Mouse (Mus musculus) lung, postnatal 0 days (tissue): ENCODE data around the gene Ap4e1. TPM values are rescaled to one million over a fixed set of nuclear protein-coding genes. Genes with fewer than 3 reads are reported as not detected.
"Not testable (repeated sequence)": the region's sequence is repeated elsewhere in the genome, so short reads cannot be mapped to it uniquely, and the experiment has no call there.

Experiments used
- ATAC-seq: fragments of 200-750 bp; cut with Nextera tagmentation; 2 replicates; pipeline ENCODE4 v1.8.0; 2017; ENCODE audit warnings: moderate library complexity
- DNase-seq: peaks from one replicate; pipeline ENCODE4 v3.0.0-alpha.2; 2016; ENCODE audit warnings: low spot score
- H3K27ac ChIP-seq: fragments of 300-500 bp; sonication (generic); 2 replicates; pipeline ENCODE4 v1.5.1; 2014; ENCODE audit warnings: antibody characterized with exemption, mild to moderate bottlenecking, low read length, mixed read lengths
- H3K27me3 ChIP-seq: fragments of 300-500 bp; sonication (generic); replicated peaks from 2 replicates; pipeline ENCODE4 v1.6.1; 2014; ENCODE audit warnings: low read length, mixed read lengths; ENCODE audit not compliant: insufficient read depth
- H3K36me3 ChIP-seq: fragments of 300-500 bp; sonication (generic); 2 replicates; pipeline ENCODE4 v1.6.1; 2014; ENCODE audit warnings: low read length, mixed read lengths; ENCODE audit not compliant: insufficient read depth
- H3K4me1 ChIP-seq: fragments of 300-500 bp; sonication (generic); 2 replicates; pipeline ENCODE4 v1.6.1; 2014; ENCODE audit warnings: antibody characterized with exemption, low read depth, low read length, mixed read lengths; ENCODE audit not compliant: insufficient read depth
- H3K4me2 ChIP-seq: fragments of 300-500 bp; sonication (generic); replicated peaks from 2 replicates; pipeline ENCODE4 v1.6.1; 2014; ENCODE audit warnings: low read depth, mild to moderate bottlenecking, low read length, moderate library complexity, mixed read lengths
- H3K4me3 ChIP-seq: fragments of 300-500 bp; sonication (generic); 2 replicates; pipeline ENCODE4 v1.5.1; 2014; ENCODE audit warnings: low read depth, low read length
- H3K9ac ChIP-seq: fragments of 300-500 bp; sonication (generic); replicated peaks from 2 replicates; pipeline ENCODE4 v1.6.1; 2014; ENCODE audit warnings: low read depth, mild to moderate bottlenecking
- H3K9me3 ChIP-seq: fragments of 300-500 bp; sonication (generic); 2 replicates; pipeline ENCODE4 v1.6.1; 2016; ENCODE audit warnings: low read length, mixed read lengths
- CTCF ChIP-seq: IDR thresholded peaks from 2 replicates; pipeline ENCODE4 v1.5.1; 2016; ENCODE audit warnings: antibody characterized with exemption, mild to moderate bottlenecking
- EP300 ChIP-seq: IDR thresholded peaks from 2 replicates; pipeline ENCODE4 v1.6.1; 2016; ENCODE audit warnings: antibody characterized with exemption, mild to moderate bottlenecking, control low read depth
- WGBS: fragments of 180-500 bp; shearing (Covaris S2); extraction: QIAGEN DNeasy Blood & Tissue Kit; methylation state at CpG from one replicate; pipeline ENCODE4 v1.1.7; 2014; 5-methylcytosine and 5-hydroxymethylcytosine counted together
- polyA plus RNA-seq: library from polyadenylated mRNA; unstranded; fragments of >200 nt; fragmentation: Nextera tagmentation; extraction: Ambion mirVana; gene quantifications from 2 replicates; pipeline ENCODE4 v1.2.1, GENCODE M21; 2015

Ap4e1 gene
- polyA plus RNA-seq, 1 experiment from 2014 or later: 4.8 TPM

DNA sequence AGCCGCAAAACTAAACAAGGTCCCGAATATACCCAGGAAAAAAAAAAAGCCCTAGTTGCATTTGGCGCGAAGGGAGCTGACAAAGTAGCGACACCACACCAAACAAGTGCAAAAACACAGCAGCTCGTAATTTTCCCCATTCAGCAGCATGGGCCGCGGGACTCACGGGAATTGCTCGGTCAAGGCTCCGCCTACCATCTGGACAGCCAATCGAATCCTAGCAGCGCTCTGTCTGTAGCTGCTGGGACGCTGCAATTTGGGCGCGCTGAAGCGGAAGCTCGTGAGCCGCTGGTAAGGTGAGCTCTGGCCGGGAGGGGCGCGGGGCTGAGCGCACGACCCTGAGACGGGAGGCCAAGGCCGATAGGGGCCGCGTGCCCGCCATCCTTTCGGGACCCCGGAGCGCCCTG, 61.9 kb downstream of the Ap4e1 start, which contains the start of gene Blvra:
Gene Blvra, plus strand, starts transcription at position 231 of the 407 bp plus-strand sequence.
- H3K9me3 ChIP-seq: no peaks in the 10 kb centered on the region
- H3K4me2 ChIP-seq: peak within 1 kb of the TSS; percentile 68
- under 1% methylated on average over 31 of the region's 32 CpGs for WGBS
- H3K27me3 ChIP-seq: no peaks in the 10 kb centered on the region
- peak within 1 kb of the TSS; percentile 52 for H3K9ac ChIP-seq
- 0 out of 2 replicates have a peak, but pooled peaks cover 3% of the 10 kb centered on the region for H3K36me3 ChIP-seq
- TF ChIP-seq EP300 (no peak), CTCF (peak; percentile 42)
- ATAC-seq (peak; percentile 100), DNase-seq (peak; percentile 94)
- H3K4me3 ChIP-seq: peak within 1 kb of the TSS; percentile 78
- H3K4me1 ChIP-seq: no peaks in the 10 kb centered on the region
- 0 out of 2 replicates have a peak within 1 kb of the TSS, but pooled peaks have one; percentile 21 for H3K27ac ChIP-seq

GRCm38 (mm10) chr2:127070879-127071278, 62.4 kb downstream of the Ap4e1 start:
- Histone ChIP-seq H3K27ac (0 out of 2 replicates have a peak overlapping the region, but pooled peaks have one; percentile 21), H3K36me3 (0 out of 2 replicates have a peak, but pooled peaks cover 3% of the 10 kb centered on the region), H3K4me2 (peak overlapping the region; percentile 68), H3K27me3 (no peaks in the 10 kb centered on the region), H3K4me1 (no peaks in the 10 kb centered on the region), H3K9ac (peak overlapping the region; percentile 52), H3K4me3 (peak overlapping the region; percentile 78), H3K9me3 (no peaks in the 10 kb centered on the region)
- 9% methylated on average over 8 of the region's 9 CpGs for WGBS
- DNase-seq (no peak), ATAC-seq (no peak)
- TF ChIP-seq EP300: no peak
- no peak for TF ChIP-seq CTCF

- Histone ChIP-seq H3K4me1 (no peaks in the 10 kb centered on the region), H3K27ac (no peak overlapping the region), H3K36me3 (no peaks in the 10 kb centered on the region), H3K4me2 (no peak overlapping the region), H3K9ac (no peak overlapping the region), H3K27me3 (no peaks in the 10 kb centered on the region), H3K9me3 (no peaks in the 10 kb centered on the region), H3K4me3 (no peak overlapping the region)
- TF ChIP-seq EP300: no peak
- TF ChIP-seq CTCF: no peak
- DNase-seq (no peak), ATAC-seq (no peak)
- WGBS: 92% methylated on average over 2 of the region's 2 CpGs
These were observed 65.6 kb downstream of the Ap4e1 start for GRCm38 (mm10) chr2:127074116-127074515.

DNA sequence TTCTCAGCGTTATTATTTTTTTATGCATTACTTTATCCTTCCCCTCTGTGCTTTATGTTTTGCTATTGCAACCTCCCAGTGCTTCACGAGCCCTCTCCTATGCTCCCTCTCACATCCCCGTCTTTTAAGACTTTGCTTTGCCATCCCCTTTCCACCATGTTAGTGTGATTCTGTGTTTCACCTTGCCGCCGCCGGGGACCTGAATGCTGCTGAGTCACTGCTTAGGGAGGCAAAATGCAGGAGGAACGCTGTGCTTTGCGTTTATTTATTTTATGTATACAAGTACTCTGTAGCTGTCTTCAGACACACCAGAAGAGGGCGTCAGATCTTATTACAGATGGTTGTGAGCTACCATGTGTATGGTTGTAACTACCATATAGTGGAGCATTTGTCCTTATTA, 69.1 kb downstream of the Ap4e1 start:
- ATAC-seq: no peak
- no peaks in the 10 kb centered on the region for H3K4me1 ChIP-seq
- DNase-seq: no peak
- no peak overlapping the region for H3K4me2 ChIP-seq
- no peaks in the 10 kb centered on the region for H3K27me3 ChIP-seq
- H3K27ac ChIP-seq: no peak overlapping the region
- TF ChIP-seq EP300 (no peak), CTCF (no peak)
- WGBS: 63% methylated on average over 9 of the region's 9 CpGs
- no peak overlapping the region for H3K4me3 ChIP-seq
- no peaks in the 10 kb centered on the region for H3K9me3 ChIP-seq
- no peak overlapping the region for H3K9ac ChIP-seq
- H3K36me3 ChIP-seq: no peaks in the 10 kb centered on the region

GRCm38 (mm10) chr2:127079066-127079465, 70.5 kb downstream of the Ap4e1 start:
- not testable (repeated sequence) for ATAC-seq
- WGBS: 35% methylated on average over 2 of the region's 2 CpGs

DNA sequence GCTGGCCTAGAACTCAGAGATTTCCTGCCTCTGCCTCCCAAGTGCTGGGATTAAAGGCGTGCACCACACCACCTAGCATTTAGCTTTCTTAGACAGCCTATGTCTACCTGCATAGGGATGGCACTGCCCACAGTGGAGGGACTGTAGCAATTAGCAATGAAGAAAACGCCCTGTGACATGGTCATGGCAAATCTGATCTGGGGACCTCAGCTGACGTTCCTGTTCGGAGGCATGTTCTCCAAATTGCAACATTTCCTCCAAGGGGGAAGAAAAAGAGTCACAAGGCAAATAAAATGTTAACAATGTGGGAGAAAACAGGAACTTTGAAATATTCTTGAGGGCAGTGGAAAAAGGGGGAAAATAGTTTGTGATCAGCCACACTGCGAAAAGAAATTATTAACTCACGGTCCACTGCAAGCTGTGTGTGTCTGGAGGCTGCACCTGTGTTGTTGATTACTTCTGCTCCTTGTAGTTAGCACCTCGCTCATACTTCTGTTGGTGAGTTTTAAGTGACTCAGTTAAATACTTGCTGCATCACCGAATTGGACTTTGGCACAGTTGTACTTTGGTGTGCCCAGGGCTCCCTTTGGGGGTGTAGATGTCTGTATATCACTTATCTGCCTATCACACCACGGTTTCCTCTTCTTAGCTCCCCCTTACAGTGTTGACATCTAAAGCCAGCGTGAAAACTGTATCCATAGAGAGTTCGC, 71.5 kb downstream of the Ap4e1 start:
- no peak overlapping the region for H3K4me2 ChIP-seq
- WGBS: 83% methylated on average over 11 of the region's 11 CpGs
- ATAC-seq (no peak), DNase-seq (peak; percentile 23)
- no peak overlapping the region for H3K9ac ChIP-seq
- H3K27ac ChIP-seq: no peak overlapping the region
- no peak overlapping the region for H3K4me3 ChIP-seq
- no peak for TF ChIP-seq CTCF
- no peak for TF ChIP-seq EP300
- no peaks in the 10 kb centered on the region for H3K27me3 ChIP-seq
- H3K36me3 ChIP-seq: no peaks in the 10 kb centered on the region
- no peaks in the 10 kb centered on the region for H3K4me1 ChIP-seq
- no peaks in the 10 kb centered on the region for H3K9me3 ChIP-seq

More at GRCm38 (mm10) chr2:127079066-127079465, 70.5 kb downstream of the Ap4e1 start:
- not testable (repeated sequence) for H3K9ac ChIP-seq, H3K27ac ChIP-seq, H3K4me3 ChIP-seq, H3K27me3 ChIP-seq, H3K36me3 ChIP-seq, H3K9me3 ChIP-seq, H3K4me1 ChIP-seq, H3K4me2 ChIP-seq
- peak; percentile 16 for DNase-seq
